Mouse (Mus musculus) embryonic stem cell, embryonic (primary cell): ENCODE data around the gene Prkar1a.
"Not testable (repeated sequence)": the region's sequence is repeated elsewhere in the genome, so short reads cannot be mapped to it uniquely, and the experiment has no call there.

Experiments used
- CTCF ChIA-PET, 4 experiments: fragments of 300-600 bp in 2 of 4; fragments of 350-600 bp in 2 of 4; sonication (Branson Sonifier 250); formaldehyde crosslinking; loops; one replicate each; lab custom pipeline; 2022; ENCODE audit warnings: inconsistent platforms in 2 of 4; lab: Charles Lee
- POLR2A ChIA-PET, 4 experiments: fragments of 300-600 bp in 2 of 4; fragments of 350-600 bp in 2 of 4; sonication (Branson Sonifier 250); formaldehyde crosslinking; loops; one replicate each; lab custom pipeline; 2022; ENCODE audit warnings: antibody characterized with exemption in 4 of 4, inconsistent platforms in 1 of 4; lab: Charles Lee

The Prkar1a gene

DNA sequence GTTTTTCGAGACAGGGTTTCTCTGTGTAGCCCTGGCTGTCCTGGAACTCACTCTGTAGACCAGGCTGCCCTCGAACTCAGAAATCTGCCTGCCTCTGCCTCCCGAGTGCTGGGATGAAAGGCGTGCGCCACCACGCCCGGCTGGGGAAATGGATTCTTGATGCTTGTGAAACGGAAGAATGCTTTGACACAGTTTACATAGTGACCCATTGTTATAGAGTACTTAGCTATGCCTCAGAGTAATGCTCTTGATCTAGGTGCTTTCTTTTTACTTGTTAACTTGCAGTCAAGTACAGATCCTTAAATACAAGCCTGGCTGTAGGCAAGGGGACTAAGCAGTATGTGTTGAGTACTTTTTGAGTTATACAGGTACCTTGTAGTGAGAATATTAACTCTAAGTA is 11.3 kb downstream of the Prkar1a start:
- CTCF ChIA-PET = not testable (repeated sequence)
- POLR2A ChIA-PET = interaction anchor here in 2 of 4 experiments (1.2 to 2.0 kb wide), 2 partner anchors 7 to 10 kb away, joined by 3 to 6 read pairs; no protein-coding TSS in a partner anchor

DNA sequence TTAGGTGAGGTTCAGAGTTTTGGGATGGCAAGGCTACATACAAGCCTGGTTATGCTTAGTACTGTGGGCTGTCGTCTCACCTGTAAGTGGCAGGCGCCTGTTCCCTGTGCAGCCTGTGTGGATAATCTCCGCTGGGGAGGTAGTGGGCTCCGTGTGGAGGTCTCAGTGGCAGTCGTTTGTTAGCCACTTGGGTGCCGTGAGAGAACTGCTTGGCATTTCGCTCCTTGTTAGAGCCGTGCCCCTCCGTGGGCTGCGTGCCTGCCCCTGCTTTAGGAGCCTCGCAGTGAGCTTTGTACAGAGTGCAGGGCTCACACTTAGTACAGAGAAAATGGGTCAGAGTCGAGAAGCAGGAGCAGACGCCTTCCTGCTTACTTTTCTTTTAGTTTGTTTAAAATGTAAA is 15.1 kb downstream of the Prkar1a start:
- ChIA-PET POLR2A (interaction anchor here in 1 of 4 experiments (0.5 kb wide), 1 partner anchor 16 kb away, joined by 4 read pairs; no protein-coding TSS in a partner anchor), CTCF (interaction anchor here in 1 of 4 experiments (1.4 kb wide), 1 partner anchor 199 kb away, joined by 3 read pairs; no protein-coding TSS in a partner anchor)

DNA sequence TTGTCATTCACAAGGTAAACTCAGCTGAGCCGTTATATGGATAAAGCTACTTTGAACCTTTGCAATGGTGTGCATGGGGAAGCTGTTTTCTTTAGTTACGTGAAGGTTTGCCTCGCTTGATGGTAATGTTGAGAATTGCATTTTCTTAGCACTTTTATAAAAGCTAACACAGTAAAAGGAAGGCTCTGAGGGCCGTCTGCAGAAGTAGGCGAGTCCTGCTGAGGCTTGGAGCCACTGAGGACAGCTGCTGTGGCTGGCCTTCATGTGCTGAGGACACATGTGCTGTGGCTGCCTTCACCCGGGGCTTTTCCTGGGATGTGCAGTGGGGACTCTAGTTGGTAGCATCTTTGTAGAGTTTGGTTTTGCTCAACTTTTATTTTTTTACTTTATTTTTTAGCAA is 16.2 kb downstream of the Prkar1a start:
- CTCF ChIA-PET = interaction anchor here in 1 of 4 experiments (1.4 kb wide), 1 partner anchor 198 kb away, joined by 3 read pairs; no protein-coding TSS in a partner anchor
- POLR2A ChIA-PET = interaction anchor here in 2 of 4 experiments (0.8 to 1.4 kb wide), 3 partner anchors 10 to 195 kb away, joined by 3 to 5 read pairs (median 3); no protein-coding TSS in a partner anchor

DNA sequence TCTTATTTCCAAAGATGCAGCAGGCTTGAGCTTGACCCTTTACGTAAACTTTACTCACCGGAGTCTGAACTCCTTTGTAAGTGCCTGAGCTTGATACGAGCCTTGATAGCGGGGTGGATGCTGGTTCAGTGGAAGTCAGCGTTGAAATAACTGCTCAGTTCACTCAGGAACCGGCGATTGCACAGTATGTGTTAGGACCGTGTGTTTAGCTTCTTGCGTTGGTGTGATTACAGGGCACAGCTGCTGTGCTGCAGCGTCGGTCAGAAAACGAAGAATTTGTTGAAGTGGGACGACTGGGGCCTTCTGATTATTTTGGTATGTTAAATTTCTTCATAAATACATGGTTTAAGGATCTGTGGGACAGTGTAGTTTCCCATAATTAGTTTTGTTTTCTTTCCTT is 17.2 kb downstream of the Prkar1a start:
- ChIA-PET CTCF (interaction anchor here in 3 of 4 experiments (0.6 to 2.1 kb wide), 4 partner anchors 16 to 197 kb away, joined by 3 to 8 read pairs (median 4); no protein-coding TSS in a partner anchor), POLR2A (interaction anchor here in 3 of 4 experiments (0.5 to 2.6 kb wide), 5 partner anchors 11 to 195 kb away, joined by 3 to 10 read pairs (median 3); no protein-coding TSS in a partner anchor)

DNA sequence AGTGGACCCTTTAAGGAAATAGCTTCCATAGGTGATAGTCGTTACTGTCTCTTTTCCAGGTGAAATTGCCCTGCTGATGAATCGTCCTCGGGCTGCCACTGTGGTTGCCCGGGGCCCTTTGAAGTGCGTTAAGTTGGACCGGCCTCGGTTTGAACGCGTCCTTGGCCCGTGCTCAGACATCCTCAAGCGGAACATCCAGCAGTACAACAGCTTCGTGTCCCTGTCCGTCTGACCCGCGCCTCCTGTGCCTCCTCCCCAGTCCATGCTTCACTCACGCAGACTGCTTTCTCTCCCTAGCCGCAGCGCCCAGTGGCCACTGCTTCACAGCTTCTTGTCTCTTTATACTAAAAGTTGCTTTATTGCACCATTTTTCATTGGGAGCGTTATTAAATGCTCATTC is 18.2 kb downstream of the Prkar1a start:
- ChIA-PET CTCF (interaction anchor here (0.6 to 2.1 kb wide), 6 partner anchors 17 to 196 kb away, joined by 3 to 8 read pairs (median 4); partner anchors contain the start of gene Fam20a (in 1 of the 4)), POLR2A (interaction anchor here (0.9 to 2.6 kb wide), 13 partner anchors 7 to 279 kb away, joined by 3 to 10 read pairs (median 3); partner anchors contain the start of gene Wipi1 (in 2 of the 4))

DNA sequence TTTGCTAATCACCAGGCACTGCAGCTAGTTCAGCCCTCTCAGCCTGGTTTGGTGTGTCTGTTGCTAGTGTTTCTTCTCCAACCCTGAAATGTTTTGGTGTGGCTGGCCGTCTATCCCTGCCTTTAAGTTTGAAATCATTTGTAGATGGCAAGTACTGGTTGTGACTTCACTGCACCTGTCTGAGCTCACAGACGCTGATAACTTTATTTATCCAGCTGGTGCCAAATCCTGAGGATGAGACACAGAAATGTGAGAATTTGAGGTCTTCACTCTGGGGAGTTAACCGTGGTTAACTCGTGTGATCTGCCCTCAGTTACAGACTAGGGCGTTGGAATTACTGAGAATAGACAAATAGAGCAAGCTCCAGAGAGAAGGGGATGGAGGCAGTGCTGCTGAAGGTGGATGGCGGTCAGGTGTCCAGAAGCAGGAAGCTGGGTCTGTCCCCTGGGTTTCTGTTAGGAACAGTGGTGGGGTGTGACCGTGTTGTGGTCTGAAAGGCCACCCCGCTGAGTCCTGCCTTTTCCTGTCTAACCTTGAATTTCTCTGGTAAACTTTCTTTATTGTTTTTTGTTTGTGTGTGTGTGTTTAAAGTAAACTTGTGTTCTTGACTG is 19.0 kb downstream of the Prkar1a start:
- POLR2A ChIA-PET = interaction anchor here (0.8 to 2.6 kb wide), 14 partner anchors 8 to 280 kb away, joined by 3 to 10 read pairs (median 3); partner anchors contain the start of gene Wipi1 (in 2 of the 4)

DNA sequence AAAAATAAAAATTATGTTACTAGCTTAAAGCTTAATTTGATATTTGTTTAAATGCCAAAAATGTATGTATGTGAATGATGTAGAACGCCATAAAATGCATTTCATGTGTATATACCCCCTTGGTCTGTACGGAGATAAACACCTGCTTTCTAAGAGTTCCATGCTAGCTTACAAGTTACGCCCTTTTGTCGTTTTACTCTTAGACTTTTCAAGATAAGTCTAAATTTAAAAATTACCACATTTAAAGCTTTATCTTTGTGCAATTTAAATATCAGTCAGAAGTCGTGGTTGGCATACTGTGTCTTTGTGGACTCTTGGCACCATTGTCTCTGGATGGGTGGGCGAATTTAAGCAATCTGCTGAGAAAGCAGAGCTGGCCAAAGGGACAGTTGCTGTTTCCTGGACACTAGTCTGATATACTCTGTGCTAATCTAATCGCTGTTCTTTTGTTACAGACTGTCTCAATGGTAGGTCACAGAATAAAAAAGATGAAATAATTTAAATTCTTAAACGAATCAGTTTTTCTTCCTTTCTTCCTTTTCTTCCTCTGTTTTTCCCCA is 20.0 kb downstream of the Prkar1a start:
- CTCF ChIA-PET = interaction anchor here in 3 of 4 experiments (1.2 to 3.5 kb wide), 7 partner anchors 50 to 195 kb away, joined by 3 to 49 read pairs (median 5); partner anchors contain the start of gene Wipi1 (in 1 of the 3)
- POLR2A ChIA-PET = interaction anchor here in 3 of 4 experiments (0.5 to 2.6 kb wide), 8 partner anchors 10 to 58 kb away, joined by 3 to 10 read pairs (median 5); partner anchors contain the start of gene Wipi1 (in 2 of the 3)

More for the DNA sequence above, 19.0 kb downstream of the Prkar1a start:
- CTCF ChIA-PET = interaction anchor here in 2 of 4 experiments (0.8 to 2.1 kb wide), 8 partner anchors 10 to 195 kb away, joined by 3 to 8 read pairs (median 4); partner anchors contain the start of gene Fam20a (in 1 of the 2)

DNA sequence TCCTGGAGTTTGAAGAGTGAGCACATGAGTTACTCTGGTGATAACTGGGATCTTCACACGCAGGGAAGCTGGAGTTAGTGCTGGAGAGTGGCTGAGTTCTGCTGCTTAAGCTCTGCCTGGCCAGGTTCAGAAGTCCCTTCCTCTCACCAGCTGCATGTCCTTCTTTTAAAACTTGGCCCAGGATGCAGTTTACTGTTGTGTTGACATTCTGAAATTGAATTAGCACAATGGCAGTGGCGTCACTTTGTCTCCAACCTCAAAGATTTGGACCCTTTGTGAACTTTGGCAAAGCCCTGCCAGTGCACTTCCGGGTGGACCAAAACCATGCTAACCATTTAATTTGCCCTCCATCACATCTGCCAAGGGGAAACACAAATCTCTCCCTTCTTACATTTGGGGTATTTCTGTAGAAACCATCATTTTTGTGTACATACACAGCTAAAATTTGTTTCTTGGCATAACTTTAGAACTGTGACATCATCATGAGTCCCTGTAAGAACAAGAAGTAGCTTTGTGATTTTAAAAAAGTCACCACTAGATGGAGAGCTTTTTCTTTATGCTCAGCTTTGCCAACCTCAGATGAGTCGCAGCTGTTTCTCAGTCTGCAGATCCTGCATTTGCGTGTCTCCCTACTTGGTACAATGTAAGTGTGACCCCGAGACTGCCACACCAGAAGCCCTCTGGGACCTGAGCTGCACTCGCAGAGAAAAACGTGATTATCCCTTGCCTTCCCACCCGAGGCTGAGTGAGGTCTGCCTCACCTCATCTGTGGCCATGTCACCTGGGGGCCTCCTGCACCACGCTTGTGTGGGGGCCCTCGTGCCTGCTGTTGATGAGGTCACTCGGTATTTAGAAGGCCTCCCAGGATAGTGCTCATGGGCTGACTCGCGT is 21.1 kb downstream of the Prkar1a start:
- POLR2A ChIA-PET = interaction anchor here (0.6 to 2.4 kb wide), 16 partner anchors 11 to 280 kb away, joined by 3 to 9 read pairs (median 4); partner anchors contain the start of genes Fam20a (in 3 of the 4), Prkar1a (in 1 of the 4) and Wipi1 (in 1 of the 4)
- CTCF ChIA-PET = interaction anchor here (0.5 to 4.3 kb wide), 23 partner anchors 14 to 987 kb away, joined by 3 to 49 read pairs (median 5); partner anchors contain the start of genes Fam20a (in 3 of the 4) and Wipi1 (in 1 of the 4)

DNA sequence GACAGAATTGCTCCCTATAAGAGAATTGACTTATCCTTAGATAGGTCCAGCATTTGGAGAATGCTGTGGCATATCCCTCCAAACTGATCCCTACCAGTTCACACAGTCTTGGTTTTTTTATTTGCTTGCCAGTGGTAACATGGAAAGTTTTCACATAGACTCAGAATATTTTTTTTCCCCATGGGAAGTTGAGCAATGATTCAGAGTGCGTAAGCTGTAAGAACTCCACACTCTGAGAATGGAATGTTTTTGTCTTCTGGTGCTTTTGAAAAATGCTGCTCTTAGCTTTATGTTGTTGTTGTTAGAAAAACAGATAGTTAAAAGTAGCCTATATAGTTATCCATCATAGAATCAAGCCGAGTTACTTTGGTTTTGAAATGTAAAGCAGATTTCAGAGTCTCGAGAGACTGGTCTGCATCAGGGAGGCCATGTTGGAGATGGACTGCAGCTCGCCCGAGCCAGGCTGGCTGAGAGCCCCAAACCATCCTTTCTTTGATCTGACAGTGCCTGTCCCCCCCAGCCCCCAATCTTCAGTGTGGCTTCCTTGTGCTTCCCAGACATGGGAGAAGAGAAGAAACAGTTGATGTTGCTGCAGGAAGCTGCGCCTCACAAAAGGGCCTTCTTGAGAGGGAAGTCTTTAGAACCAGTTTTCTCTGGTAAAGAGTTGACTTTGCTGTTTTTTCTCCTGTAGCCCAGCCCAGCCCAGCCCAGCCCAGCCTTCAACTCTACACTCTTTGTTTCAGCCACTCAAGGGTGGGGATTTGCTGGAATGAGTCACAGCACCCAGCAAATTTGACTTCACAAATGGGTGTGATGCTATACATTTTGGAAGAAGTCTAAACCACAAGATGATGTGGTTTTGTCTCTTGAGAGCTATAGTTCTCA is 22.2 kb downstream of the Prkar1a start:
- CTCF ChIA-PET = interaction anchor here (0.5 to 4.3 kb wide), 11 partner anchors 27 to 1034 kb away, joined by 3 to 49 read pairs (median 9); partner anchors contain the start of gene Fam20a (in 2 of the 4)
- POLR2A ChIA-PET = interaction anchor here in 2 of 4 experiments (0.7 to 2.4 kb wide), 6 partner anchors 18 to 282 kb away, joined by 3 to 9 read pairs (median 4); partner anchors contain the start of genes Fam20a (in 2 of the 2) and Wipi1 (in 1 of the 2)

DNA sequence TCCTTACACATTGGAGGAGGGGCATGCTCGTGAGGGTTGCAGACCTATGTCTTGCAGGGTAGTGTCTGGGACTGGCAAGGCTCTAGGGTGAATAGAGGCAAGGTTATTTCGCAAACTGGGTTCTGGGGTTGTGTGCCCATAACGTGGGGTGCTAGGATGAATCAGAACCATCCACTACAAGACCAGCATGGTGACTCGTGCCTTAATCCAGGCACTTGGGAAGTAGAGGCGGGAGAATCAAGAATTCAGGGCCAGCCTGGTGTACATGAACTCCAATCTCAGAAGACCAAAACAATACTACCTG is 22.8 kb downstream of the Prkar1a start:
- ChIA-PET POLR2A (interaction anchor here in 2 of 4 experiments (1.3 to 2.4 kb wide), 3 partner anchors 18 to 50 kb away, joined by 5 to 9 read pairs (median 5); partner anchors contain the start of gene Fam20a (in 2 of the 2)), CTCF (interaction anchor here (0.5 to 4.3 kb wide), 7 partner anchors 50 to 1034 kb away, joined by 3 to 49 read pairs (median 11); partner anchors contain the start of gene Fam20a (in 2 of the 4))

DNA sequence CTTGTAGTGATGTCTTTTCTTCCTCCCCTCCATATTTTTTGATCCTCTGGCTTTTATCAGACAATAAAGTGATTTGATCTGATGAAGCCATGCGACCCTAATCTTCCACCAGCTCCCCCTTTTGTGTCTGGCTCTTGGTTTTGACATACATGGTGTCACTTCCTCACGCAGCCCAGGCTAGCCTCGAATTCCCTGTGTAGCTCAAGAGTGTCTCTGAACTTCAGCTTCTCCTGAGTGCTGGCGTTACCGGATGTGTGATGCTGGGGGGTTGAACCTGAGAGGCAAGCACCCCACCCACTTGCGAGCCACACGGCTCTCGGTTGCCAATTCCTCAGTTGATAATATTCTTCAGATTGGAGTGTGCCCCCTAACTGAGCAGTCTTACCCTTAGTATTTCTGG is 23.2 kb downstream of the Prkar1a start:
- ChIA-PET CTCF (interaction anchor here in 3 of 4 experiments (0.9 to 4.3 kb wide), 6 partner anchors 49 to 191 kb away, joined by 3 to 49 read pairs (median 7); partner anchors contain the start of gene Fam20a (in 2 of the 3)), POLR2A (interaction anchor here in 1 of 4 experiments (1.0 to 1.7 kb wide), 3 partner anchors 18 to 52 kb away, joined by 3 to 5 read pairs (median 5); partner anchors contain the start of gene Fam20a)

DNA sequence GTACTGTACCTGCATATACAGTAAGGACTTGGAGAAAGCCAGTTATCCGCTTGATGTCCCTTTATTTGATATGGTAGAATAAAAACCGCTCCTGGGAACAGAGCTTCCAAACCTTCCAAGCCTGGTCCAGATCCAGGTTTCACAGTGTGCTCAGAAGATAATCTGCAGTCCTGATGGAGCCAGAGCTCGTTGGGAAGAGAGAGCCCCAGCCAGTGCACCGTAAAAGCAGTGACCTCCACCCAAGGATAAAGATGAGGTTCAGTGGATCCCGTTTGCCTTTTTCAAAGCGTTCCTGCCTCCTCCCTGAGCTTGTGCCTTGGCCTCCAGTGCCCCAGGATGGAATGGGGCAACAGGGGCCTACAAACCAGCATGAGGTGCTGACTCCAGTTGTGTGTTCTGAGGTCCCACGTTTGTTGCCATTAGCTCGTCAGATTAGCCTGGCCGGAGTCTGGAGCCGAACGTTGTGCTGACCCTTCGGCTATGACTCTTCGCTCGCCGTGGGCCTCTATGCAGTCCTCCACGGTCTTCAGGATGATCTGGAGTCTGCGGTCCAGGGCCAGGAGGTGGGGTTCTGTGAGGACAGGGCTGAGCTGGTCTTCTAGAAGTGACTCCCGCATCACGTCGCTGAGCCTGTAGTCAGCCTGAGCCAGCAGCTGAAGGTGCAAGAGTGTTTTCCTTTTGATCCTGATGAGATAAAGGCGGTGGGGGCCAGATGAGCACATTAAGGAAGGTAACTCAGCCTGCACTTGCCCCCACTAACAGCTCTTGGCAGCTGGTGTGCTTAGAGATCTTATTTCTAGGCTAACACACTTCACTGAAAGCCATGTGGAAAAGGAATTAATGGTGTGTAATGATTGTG is 23.9 kb downstream of the Prkar1a start:
- CTCF ChIA-PET = interaction anchor here in 3 of 4 experiments (0.9 to 4.3 kb wide), 6 partner anchors 49 to 188 kb away, joined by 3 to 21 read pairs (median 5); partner anchors contain the start of gene Fam20a (in 2 of the 3)
- POLR2A ChIA-PET = interaction anchor here in 3 of 4 experiments (0.7 to 1.3 kb wide), 6 partner anchors 19 to 62 kb away, joined by 3 to 5 read pairs (median 4); partner anchors contain the start of gene Wipi1 (in 1 of the 3)

DNA sequence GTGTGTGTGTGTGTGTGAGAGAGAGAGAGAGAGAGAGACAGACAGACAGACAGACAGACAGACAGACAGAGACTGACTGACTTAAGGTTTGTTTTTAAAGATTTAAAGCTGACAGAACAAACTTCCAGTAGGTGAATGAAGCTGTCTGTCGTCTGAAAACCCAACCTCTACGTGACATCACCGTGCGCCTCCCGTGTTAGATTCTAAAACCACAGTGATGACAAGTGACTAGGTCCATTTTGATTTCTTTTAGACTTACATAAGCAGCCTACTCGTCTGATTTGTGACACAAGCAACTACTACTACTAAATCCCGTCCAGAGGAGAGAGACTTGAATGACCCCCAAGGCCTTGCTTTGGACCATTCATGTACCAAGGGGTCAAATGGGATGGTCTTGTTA is 24.5 kb downstream of the Prkar1a start:
- ChIA-PET CTCF (interaction anchor here in 2 of 4 experiments (0.7 to 4.3 kb wide), 5 partner anchors 48 to 187 kb away, joined by 4 to 21 read pairs (median 5); partner anchors contain the start of gene Fam20a (in 2 of the 2)), POLR2A (interaction anchor here in 2 of 4 experiments (1.0 to 1.1 kb wide), 2 partner anchors 21 to 23 kb away, joined by 3 to 4 read pairs; no protein-coding TSS in a partner anchor)

DNA sequence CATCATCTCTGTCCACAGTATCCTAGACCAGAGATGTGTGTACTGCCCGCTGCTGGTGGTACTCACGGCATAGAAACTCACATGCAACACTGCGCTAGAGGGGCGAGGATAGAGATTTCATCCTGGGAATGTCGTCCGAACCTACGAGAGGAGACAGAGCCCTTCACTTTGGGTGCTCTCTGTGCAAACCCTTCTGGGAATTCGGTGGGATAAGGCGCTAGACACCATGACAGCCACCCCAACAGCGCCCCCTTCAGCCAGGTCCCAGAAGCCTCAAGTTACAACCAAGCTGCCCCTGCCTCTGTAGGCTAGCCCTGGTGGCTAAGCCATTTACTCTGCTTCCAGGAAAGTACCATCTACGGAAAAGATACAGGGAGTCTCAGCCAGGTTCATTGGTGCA is 25.3 kb downstream of the Prkar1a start:
- CTCF ChIA-PET = interaction anchor here in 3 of 4 experiments (0.6 to 1.5 kb wide), 6 partner anchors 21 to 735 kb away, joined by 3 to 6 read pairs (median 3); partner anchors contain the start of gene Amz2 (in 1 of the 3)

More for the DNA sequence above, 25.3 kb downstream of the Prkar1a start:
- POLR2A ChIA-PET = interaction anchor here in 1 of 4 experiments (0.6 kb wide), 1 partner anchor 764 kb away, joined by 3 read pairs; no protein-coding TSS in a partner anchor
